Mouse (Mus musculus) erythroid progenitor cell, adult 5-6 weeks (primary cell): ENCODE results near the gene Ctdnep1. TPM values are rescaled to one million over a fixed set of nuclear protein-coding genes. Genes with fewer than 3 reads are reported as not detected.

ENCODE experiments used
- ATAC-seq: replicated peaks from 2 replicates; pipeline ENCODE4 v1.8.0; 2016; ENCODE audit warnings: moderate number of reproducible peaks, mild to moderate bottlenecking, moderate TSS enrichment, inconsistent platforms; ENCODE audit not compliant: poor library complexity, low FRiP score, severe bottlenecking
- total RNA-seq, 2 experiments: library from RNA; stranded (forward) in 1 of 2; stranded (reverse) in 1 of 2; fragments of 150-400 nt in 1 of 2; fragments of 186-747, 209-891 nt in 1 of 2; gene quantifications; 2 replicates each; pipeline versions ENCODE4 v1.2.3 to v1.2.4; 2015 to 2017; ENCODE audit warnings: low replicate concordance in 2 of 2

Gene Ctdnep1
- total RNA-seq, 2 experiments from 2014 or later = 20.9 to 83.4 TPM

DNA sequence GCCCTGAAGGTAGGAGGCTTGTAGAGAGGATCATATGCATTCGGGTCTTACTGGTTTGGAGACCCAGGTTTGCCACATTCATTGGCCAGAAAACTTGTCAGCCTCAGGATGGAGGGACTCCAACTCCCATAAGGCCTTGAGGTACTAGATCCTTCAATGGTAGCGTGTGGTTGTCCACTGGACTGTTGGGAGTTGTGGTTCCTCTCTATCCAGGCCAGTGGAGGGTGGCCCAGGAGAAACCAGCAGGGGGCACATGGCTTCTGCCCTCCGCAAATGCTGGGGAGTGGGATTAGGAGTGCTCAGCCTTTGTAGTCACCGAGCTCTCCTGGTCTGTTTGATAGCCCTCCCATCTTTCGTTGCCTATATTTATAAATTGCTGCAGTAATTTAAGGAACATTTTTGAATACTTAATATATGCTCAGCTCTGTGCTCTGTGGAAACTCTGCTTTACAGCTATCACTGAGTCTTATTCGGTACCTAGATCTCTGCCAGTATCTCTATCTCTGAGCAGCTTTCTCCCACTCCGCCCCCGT lies 39.8 kb downstream of the Ctdnep1 start:
- peak; percentile 79 for ATAC-seq

DNA sequence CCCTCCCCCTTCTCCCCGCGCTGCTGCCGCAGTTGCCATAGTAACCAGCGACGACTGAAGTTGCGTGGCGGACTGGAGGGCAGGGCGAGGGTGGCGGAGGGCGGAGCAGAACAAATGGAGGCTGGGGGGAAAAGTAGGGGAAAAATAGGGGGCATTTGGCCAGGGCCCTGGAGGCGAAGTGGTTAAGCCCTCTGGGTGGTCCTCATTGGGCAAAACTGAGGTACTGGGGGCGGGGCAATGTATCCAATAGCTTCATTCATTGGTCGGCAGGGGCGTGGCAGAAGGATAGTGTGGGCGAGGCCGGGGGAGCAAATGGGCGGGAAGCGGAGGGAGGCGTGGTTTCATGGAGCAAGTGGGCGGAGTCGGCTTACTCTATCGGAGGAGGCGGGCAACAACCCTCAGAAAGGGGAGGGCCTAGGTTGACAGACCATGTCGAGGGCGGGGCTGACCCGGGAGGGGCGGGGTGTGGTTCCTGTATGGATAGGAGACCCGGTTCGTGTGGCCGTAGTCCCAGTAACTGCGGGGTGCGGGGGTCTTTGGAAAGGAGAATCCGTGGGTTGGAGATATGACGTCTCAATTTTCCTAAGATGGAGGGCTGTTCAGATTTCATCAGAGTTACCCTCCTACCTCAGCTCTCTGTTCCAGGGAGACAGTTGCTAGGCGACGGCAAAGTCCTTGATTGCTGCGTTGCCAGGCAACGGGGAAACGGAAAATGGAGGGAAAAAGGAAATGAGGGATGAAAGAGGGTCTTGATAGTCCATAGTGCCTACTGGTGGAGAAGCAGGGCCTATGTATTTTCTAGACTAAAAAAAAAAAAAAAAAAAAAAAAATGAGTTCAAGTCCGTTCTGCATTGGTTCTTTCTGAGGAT lies 40.5 kb downstream of the Ctdnep1 start:
- ATAC-seq = peak; percentile 87

DNA sequence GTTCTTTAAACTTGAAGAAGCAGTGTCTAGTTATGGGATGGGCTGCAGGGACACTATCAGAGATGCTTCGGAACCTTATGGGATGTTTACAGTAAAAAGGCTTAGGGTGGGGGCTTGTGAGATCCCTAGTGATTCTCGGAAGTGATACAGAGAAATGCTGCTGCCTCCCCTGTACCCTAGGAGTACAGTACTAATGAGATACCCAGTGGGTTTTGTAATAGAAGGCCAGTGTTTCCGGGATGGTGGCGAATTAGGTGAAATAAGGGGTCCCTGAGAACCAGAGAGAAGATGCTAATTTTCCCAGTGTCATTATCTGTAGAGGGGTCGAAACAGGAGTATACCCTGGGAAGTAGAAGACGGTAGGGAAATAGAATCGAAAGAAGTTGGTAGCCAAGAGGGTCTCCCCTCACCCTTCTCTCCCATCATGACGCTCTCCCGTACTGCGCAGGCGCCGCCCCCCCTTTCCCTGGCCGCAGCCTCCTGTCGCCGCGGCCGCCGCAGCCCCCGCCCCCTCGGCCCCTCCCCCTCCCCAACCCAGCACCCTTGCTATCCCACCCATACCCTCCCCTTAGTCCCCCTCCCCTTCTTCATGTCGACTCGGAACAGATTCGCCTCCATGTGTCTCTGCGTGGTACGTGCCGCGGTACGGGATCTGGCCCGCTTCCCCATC lies 42.7 kb downstream of the Ctdnep1 start:
- ATAC-seq = no peak

DNA sequence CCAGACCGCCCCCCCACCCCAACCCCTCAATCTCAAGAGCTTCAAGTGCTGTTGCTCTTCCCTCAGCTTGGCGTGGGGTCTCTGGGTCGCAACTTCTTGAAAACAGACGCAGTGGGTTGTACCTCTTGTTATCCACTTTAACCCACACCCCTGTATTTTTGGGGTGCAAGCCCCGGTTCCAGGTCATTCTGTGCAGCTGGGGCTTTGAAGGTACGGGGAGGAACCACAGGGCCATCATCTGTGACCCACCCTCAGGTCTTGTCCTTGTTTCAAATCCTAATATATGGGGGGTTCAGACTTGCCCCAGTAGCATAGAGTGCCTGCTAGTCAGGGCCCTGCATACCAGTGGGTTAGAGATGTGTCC lies 43.2 kb downstream of the Ctdnep1 start:
- ATAC-seq = no peak

DNA sequence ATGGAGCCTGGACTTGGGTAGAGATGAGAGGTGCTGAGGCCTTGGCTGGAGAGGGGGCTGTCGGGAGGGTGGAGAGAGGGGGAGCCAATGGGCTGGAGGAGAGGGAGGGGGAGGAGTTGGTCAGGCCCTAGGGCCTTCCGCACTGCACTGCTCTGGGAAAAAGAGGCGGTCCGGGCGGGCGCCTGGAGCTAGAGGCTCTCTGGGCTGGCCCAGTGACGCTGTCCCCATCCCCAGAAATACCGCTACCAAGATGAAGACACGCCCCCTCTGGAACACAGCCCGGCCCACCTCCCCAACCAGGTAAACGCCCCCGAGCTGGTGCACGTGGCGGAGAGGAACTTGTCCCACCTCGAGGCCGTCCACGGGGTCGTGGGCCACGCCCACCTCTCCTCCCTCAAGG lies 45.7 kb downstream of the Ctdnep1 start:
- no peak for ATAC-seq

DNA sequence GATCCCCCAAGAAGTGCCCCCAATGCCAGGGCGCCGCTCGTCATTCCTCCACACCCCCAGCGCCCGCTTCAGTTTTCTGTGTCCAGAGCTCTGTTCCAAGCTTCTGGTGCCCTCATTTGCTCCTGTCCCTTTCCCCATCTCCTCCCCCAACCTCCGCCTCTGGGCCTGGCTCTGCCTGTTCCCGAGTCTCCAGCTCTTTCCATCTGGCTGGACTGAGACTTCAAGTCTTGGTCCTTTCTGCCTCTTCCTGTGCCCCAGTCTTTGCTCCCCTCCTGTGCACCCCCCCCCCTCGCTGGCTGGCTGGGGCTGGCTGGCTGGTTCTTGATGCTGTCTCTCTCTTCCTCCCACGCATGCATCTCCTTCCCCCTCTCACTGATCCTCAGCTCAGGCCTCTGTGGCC lies 46.4 kb downstream of the Ctdnep1 start:
- ATAC-seq = no peak

DNA sequence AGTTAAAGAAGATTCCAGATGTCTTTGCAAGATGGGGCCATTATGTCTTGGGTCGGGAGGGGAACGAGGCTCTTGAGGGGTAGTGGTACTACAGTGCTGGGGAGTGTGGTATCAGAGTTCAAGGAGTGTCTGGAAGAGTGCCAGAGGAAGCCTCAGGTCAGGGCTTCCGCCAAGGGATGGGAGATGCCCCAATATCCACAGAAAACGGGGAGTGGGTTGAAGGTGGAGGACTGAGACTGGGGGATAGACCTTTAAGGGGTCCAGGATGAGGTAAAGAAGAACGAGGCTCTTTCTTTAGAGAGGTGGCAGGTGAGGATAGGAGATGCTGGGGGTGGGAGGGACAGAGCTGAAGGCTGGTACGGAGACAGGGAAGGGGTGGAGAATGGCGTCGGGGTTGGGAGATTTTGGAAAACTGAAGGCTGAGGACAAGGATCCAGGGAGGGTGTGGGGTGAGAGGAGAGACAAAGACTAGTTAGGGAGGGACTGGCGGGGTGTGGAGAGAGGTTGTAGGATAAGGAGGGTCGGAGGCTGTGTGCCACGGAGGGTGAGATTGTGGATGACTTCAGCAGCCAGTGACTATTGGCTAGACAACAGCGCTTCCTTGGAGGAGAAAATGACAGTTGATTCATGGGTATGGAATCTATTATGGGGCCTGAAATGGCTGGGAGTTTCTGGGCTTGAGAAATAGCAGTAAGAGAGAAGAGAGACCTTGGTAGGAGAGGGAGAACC lies 47.6 kb downstream of the Ctdnep1 start:
- no peak for ATAC-seq

DNA sequence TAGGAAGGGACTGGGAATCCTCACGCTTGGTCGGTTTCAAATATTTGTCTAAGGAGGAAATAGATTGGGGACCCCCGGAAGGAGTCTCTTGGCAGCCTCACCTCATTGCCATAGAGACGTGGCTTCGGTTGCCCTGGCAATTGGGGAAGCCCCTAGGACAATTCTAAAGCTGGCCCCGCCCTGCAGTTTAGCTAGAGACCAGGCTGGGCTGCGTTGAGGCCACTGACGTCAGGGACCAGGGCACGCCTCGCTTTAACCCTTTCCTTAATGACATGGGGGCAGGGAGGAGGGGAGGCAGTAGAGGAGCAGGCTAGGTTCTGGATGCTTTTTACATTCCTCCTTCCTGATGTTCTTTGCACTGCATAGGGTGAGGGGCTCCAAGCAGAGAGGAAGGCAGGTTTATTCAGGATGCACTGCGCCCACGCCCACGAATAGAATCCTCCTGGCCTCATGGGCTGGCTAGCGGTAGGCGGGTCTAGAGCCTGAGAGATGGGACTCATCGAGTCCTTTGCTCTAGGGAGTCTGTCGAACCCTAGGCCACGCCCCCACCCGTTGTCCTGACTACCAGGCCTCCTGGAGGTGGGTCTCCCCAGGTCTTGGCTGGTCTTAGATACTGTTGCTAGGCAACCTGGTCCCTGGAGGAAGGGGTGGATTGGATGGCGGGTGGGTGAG lies 48.3 kb downstream of the Ctdnep1 start:
- ATAC-seq = no peak

DNA sequence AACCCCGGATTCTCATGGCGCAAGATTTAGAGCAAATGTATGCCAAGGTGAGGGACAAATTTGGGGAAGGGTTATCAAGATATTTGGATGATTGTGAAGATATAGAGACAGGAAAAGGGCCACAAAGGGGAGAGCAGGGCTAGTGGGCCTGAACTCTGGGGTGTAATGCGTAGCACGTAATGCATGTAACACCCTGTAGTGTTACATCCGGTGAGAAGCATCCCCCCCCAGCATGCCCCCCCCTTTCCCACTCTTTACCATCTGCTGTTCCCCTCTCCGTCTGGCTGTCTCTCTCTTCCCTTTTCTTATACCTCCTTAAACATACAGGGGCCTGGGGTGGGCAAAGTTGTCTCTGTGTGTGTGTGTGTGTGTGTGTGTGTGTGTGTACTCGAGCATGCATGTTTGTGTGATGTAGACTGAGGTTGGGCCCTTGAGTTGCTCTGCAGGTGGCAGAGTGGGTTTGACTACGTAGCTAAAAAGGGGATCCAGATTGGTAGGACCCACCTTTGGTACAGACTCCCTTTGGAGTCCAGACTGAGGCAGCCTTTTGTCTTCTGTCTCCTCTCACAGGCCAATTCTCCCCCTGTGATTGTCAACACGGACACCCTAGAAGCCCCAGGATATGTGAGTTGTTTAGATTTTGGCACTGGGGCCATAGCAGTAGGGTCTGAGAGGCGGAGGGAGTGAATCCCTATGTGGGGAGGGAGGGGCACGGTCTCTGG lies 49.0 kb downstream of the Ctdnep1 start:
- no peak for ATAC-seq

DNA sequence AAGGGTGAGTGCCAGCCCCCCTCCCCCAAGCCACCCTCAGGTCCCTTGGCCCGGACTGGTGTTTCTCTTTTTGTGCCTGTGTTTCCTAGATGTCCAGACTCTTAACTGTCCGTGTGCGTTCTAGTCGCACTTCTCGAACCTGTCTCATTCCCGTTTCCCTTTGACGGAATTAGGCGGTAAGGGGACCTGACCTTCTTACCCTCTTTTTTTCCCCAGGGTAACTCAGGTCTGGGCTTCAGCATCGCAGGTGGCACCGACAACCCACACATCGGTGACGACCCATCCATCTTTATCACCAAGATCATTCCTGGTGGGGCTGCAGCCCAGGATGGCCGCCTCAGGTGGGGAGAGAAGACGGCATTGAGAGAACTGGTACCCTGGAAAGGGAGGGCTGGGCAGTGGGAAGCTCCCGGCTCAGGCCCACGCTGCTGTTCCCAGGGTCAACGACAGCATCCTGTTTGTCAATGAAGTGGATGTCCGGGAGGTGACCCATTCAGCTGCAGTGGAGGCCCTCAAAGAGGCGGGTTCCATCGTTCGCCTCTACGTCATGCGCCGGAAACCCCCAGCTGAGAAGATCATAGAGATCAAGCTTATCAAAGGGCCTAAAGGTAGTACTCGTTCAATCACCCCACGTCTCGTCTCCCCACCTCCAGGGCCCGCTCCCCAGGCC lies 49.8 kb downstream of the Ctdnep1 start:
- ATAC-seq = no peak

DNA sequence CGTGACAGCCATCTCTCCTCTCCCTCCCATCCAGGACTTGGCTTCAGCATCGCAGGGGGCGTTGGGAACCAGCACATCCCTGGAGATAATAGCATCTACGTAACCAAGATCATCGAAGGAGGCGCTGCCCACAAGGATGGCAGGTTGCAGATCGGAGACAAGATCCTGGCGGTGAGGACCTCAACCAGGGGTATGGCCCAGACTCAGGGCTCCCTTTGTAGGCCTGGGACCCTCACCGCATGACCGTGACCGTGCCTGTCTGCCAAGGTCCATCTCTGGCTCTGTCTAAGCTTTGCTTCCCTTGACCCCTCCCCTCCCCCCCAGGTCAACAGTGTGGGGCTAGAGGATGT lies 50.3 kb downstream of the Ctdnep1 start:
- no peak for ATAC-seq

DNA sequence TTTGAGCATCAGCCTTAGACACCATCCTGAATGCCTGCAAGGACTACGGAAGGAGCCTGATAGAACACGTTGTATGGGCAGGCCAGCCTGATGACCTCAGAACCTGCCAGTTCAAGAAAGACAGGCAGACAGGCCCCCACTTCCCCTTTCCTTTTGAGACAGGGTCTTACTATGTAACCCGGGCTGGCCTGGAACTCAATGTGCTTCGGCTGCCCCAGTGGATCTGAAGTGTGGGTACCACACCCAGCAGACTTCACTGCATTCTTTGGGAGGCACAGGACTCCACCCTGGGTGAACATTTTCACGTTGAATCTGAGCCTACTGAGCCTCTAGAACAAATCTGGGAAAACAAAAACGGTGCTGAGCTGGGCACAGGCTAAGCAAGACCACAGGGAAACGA lies 57.2 kb downstream of the Ctdnep1 start:
- no peak for ATAC-seq

DNA sequence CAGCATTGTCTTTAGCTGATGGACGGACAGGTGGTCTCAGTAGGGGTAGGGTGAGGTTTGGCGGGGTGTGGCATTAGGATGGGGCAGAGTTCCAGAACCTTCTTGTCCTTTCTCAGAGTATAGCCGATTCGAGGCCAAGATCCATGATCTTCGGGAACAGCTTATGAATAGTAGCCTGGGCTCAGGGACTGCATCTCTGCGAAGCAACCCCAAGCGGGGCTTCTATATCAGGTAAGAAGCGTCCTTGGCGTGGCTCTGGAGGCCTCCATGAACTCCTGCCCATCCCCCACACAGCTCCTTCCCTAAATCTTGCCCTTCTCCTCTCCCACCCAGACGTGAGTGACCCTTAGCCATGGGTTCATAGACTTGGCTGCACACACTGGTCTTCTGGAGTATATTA lies 58.7 kb downstream of the Ctdnep1 start:
- ATAC-seq = no peak

DNA sequence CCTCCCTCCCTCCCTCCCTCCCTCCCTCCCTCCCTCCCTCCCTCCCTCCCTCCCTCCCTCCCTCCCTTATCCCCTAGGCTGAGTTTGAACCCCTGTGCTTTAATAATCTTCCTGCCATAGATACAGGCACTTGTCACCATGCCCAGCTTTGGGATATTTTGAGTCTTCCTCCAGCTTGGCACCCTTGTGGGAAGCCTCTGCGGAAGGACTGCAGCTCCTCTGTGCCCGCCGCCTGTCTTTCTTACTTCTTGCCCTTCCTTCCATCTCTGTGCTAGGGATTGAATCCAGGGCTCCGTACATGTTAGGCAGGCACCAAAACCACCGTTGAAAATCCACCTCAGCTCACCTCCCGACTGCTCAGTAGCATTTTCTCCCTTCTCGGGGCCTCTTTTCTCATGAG lies 59.2 kb downstream of the Ctdnep1 start:
- ATAC-seq = no peak

Other genes starting within 250 kb of the Ctdnep1 start
Only the 30 nearest of the 36 such genes appear.
- not detected in 2 replicates for gene Chrnb1, start 185.2 kb upstream of the Ctdnep1 start, total RNA-seq (2015; ENCODE audit: low replicate concordance)
- gene Chrnb1, start 185.2 kb upstream of the Ctdnep1 start, total RNA-seq (2017; ENCODE audit: low replicate concordance) = 0.77 TPM in 1 of 2 replicates, not detected in the other
- gene Fgf11, start 179.3 kb upstream of the Ctdnep1 start, total RNA-seq (2015; ENCODE audit: low replicate concordance) = not detected in 2 replicates
- gene Fgf11, start 179.3 kb upstream of the Ctdnep1 start, total RNA-seq (2017; ENCODE audit: low replicate concordance) = not detected in 2 replicates
- not detected in 2 replicates for gene Tmem102, start 175.5 kb upstream of the Ctdnep1 start, total RNA-seq (2015; ENCODE audit: low replicate concordance)
- not detected in 2 replicates for gene Tmem102, start 175.5 kb upstream of the Ctdnep1 start, total RNA-seq (2017; ENCODE audit: low replicate concordance)
- gene Gm39566, start 165.9 kb upstream of the Ctdnep1 start, total RNA-seq (2015; ENCODE audit: low replicate concordance) = not detected in 2 replicates
- gene Gm39566, start 165.9 kb upstream of the Ctdnep1 start, total RNA-seq (2017; ENCODE audit: low replicate concordance) = not detected in 2 replicates
- not detected in 2 replicates for gene Spem2, start 162.7 kb upstream of the Ctdnep1 start, total RNA-seq (2015; ENCODE audit: low replicate concordance)
- gene Spem2, start 162.7 kb upstream of the Ctdnep1 start, total RNA-seq (2017; ENCODE audit: low replicate concordance) = not detected in 2 replicates
- gene Spem1, start 159.0 kb upstream of the Ctdnep1 start, total RNA-seq (2015; ENCODE audit: low replicate concordance) = not detected in 2 replicates
- not detected in 2 replicates for gene Spem1, start 159.0 kb upstream of the Ctdnep1 start, total RNA-seq (2017; ENCODE audit: low replicate concordance)
- gene Nlgn2, start 143.4 kb upstream of the Ctdnep1 start, total RNA-seq (2015; ENCODE audit: low replicate concordance) = 0.72 and 0.84 TPM in 2 replicates
- gene Nlgn2, start 143.4 kb upstream of the Ctdnep1 start, total RNA-seq (2017; ENCODE audit: low replicate concordance) = 0.08 and 0.26 TPM in 2 replicates
- gene Tmem256, start 142.6 kb upstream of the Ctdnep1 start, total RNA-seq (2015; ENCODE audit: low replicate concordance) = 258 and 276 TPM in 2 replicates
- gene Tmem256, start 142.6 kb upstream of the Ctdnep1 start, total RNA-seq (2017; ENCODE audit: low replicate concordance) = 123 and 303 TPM in 2 replicates
- gene Plscr3, start 134.8 kb upstream of the Ctdnep1 start, total RNA-seq (2015; ENCODE audit: low replicate concordance) = 24.9 and 26.0 TPM in 2 replicates
- 15.1 and 27.7 TPM in 2 replicates for gene Plscr3, start 134.8 kb upstream of the Ctdnep1 start, total RNA-seq (2017; ENCODE audit: low replicate concordance)
- gene Tnk1, start 122.4 kb upstream of the Ctdnep1 start, total RNA-seq (2015; ENCODE audit: low replicate concordance) = 5.9 and 6.8 TPM in 2 replicates
- 7.3 and 8.1 TPM in 2 replicates for gene Tnk1, start 122.4 kb upstream of the Ctdnep1 start, total RNA-seq (2017; ENCODE audit: low replicate concordance)
- gene Tmem95, start 103.1 kb upstream of the Ctdnep1 start, total RNA-seq (2015; ENCODE audit: low replicate concordance) = not detected in 2 replicates
- gene Tmem95, start 103.1 kb upstream of the Ctdnep1 start, total RNA-seq (2017; ENCODE audit: low replicate concordance) = not detected in 2 replicates
- 0.72 and 0.84 TPM in 2 replicates for gene Kctd11, start 99.8 kb upstream of the Ctdnep1 start, total RNA-seq (2015; ENCODE audit: low replicate concordance)
- 0.13 TPM in 1 of 2 replicates, not detected in the other for gene Kctd11, start 99.8 kb upstream of the Ctdnep1 start, total RNA-seq (2017; ENCODE audit: low replicate concordance)
- gene Acap1, start 85.6 kb upstream of the Ctdnep1 start, total RNA-seq (2015; ENCODE audit: low replicate concordance) = 9.4 and 12.6 TPM in 2 replicates
- gene Acap1, start 85.6 kb upstream of the Ctdnep1 start, total RNA-seq (2017; ENCODE audit: low replicate concordance) = 8.5 and 11.6 TPM in 2 replicates
- 2.5 TPM in 1 of 2 replicates, not detected in the other for gene 2810408A11Rik, start 80.2 kb upstream of the Ctdnep1 start, total RNA-seq (2015; ENCODE audit: low replicate concordance)
- gene 2810408A11Rik, start 80.2 kb upstream of the Ctdnep1 start, total RNA-seq (2017; ENCODE audit: low replicate concordance) = 0.51 TPM in 1 of 2 replicates, not detected in the other
- gene Neurl4, start 80.1 kb upstream of the Ctdnep1 start, total RNA-seq (2015; ENCODE audit: low replicate concordance) = 8.6 and 8.8 TPM in 2 replicates
- gene Neurl4, start 80.1 kb upstream of the Ctdnep1 start, total RNA-seq (2017; ENCODE audit: low replicate concordance) = 23.2 and 59.7 TPM in 2 replicates
- gene Gps2, start 67.3 kb upstream of the Ctdnep1 start, total RNA-seq (2015; ENCODE audit: low replicate concordance) = 268 and 359 TPM in 2 replicates
- gene Gps2, start 67.3 kb upstream of the Ctdnep1 start, total RNA-seq (2017; ENCODE audit: low replicate concordance) = 130 and 161 TPM in 2 replicates
- gene Eif5a, start 59.2 kb upstream of the Ctdnep1 start, total RNA-seq (2015; ENCODE audit: low replicate concordance) = 394 and 471 TPM in 2 replicates
- gene Eif5a, start 59.2 kb upstream of the Ctdnep1 start, total RNA-seq (2017; ENCODE audit: low replicate concordance) = 246 and 254 TPM in 2 replicates
- gene Ybx2, start 45.4 kb upstream of the Ctdnep1 start, total RNA-seq (2015; ENCODE audit: low replicate concordance) = not detected in 2 replicates
- 3.9 TPM in 1 of 2 replicates, not detected in the other for gene Ybx2, start 45.4 kb upstream of the Ctdnep1 start, total RNA-seq (2017; ENCODE audit: low replicate concordance)
- gene Slc2a4, start 33.0 kb upstream of the Ctdnep1 start, total RNA-seq (2015; ENCODE audit: low replicate concordance) = 94.7 and 103 TPM in 2 replicates
- gene Slc2a4, start 33.0 kb upstream of the Ctdnep1 start, total RNA-seq (2017; ENCODE audit: low replicate concordance) = 246 and 613 TPM in 2 replicates
- not detected in 2 replicates for gene Cldn7, start 16.4 kb upstream of the Ctdnep1 start, total RNA-seq (2015; ENCODE audit: low replicate concordance)
- not detected in 2 replicates for gene Cldn7, start 16.4 kb upstream of the Ctdnep1 start, total RNA-seq (2017; ENCODE audit: low replicate concordance)
- gene Elp5, start 1.4 kb downstream of the Ctdnep1 start, total RNA-seq (2015; ENCODE audit: low replicate concordance) = 45.0 and 50.7 TPM in 2 replicates
- gene Elp5, start 1.4 kb downstream of the Ctdnep1 start, total RNA-seq (2017; ENCODE audit: low replicate concordance) = 25.3 and 45.8 TPM in 2 replicates
- gene Gabarap, start 10.0 kb downstream of the Ctdnep1 start, total RNA-seq (2015; ENCODE audit: low replicate concordance) = 393 and 394 TPM in 2 replicates
- gene Gabarap, start 10.0 kb downstream of the Ctdnep1 start, total RNA-seq (2017; ENCODE audit: low replicate concordance) = 161 and 239 TPM in 2 replicates
- gene Phf23, start 14.6 kb downstream of the Ctdnep1 start, total RNA-seq (2015; ENCODE audit: low replicate concordance) = 18.7 and 21.4 TPM in 2 replicates
- 22.2 and 25.4 TPM in 2 replicates for gene Phf23, start 14.6 kb downstream of the Ctdnep1 start, total RNA-seq (2017; ENCODE audit: low replicate concordance)
- 2.9 and 4.3 TPM in 2 replicates for gene Dvl2, start 19.4 kb downstream of the Ctdnep1 start, total RNA-seq (2015; ENCODE audit: low replicate concordance)
- gene Dvl2, start 19.4 kb downstream of the Ctdnep1 start, total RNA-seq (2017; ENCODE audit: low replicate concordance) = 0.30 and 2.4 TPM in 2 replicates
- 24.9 and 52.8 TPM in 2 replicates for gene Acadvl, start 34.3 kb downstream of the Ctdnep1 start, total RNA-seq (2015; ENCODE audit: low replicate concordance)
- 20.7 and 23.4 TPM in 2 replicates for gene Acadvl, start 34.3 kb downstream of the Ctdnep1 start, total RNA-seq (2017; ENCODE audit: low replicate concordance)
- gene Dlg4, start 35.8 kb downstream of the Ctdnep1 start, total RNA-seq (2015; ENCODE audit: low replicate concordance) = not detected in 2 replicates
- gene Dlg4, start 35.8 kb downstream of the Ctdnep1 start, total RNA-seq (2017; ENCODE audit: low replicate concordance) = 1.1 and 2.7 TPM in 2 replicates
- gene Asgr1, start 72.9 kb downstream of the Ctdnep1 start, total RNA-seq (2015; ENCODE audit: low replicate concordance) = not detected in 2 replicates
- not detected in 2 replicates for gene Asgr1, start 72.9 kb downstream of the Ctdnep1 start, total RNA-seq (2017; ENCODE audit: low replicate concordance)
- gene Asgr2, start 111.5 kb downstream of the Ctdnep1 start, total RNA-seq (2015; ENCODE audit: low replicate concordance) = not detected in 2 replicates
- not detected in 2 replicates for gene Asgr2, start 111.5 kb downstream of the Ctdnep1 start, total RNA-seq (2017; ENCODE audit: low replicate concordance)
- gene Mgl2, start 149.2 kb downstream of the Ctdnep1 start, total RNA-seq (2015; ENCODE audit: low replicate concordance) = 4.2 and 5.0 TPM in 2 replicates
- 8.0 and 12.5 TPM in 2 replicates for gene Mgl2, start 149.2 kb downstream of the Ctdnep1 start, total RNA-seq (2017; ENCODE audit: low replicate concordance)
- 1.3 and 11.2 TPM in 2 replicates for gene Clec10a, start 175.0 kb downstream of the Ctdnep1 start, total RNA-seq (2015; ENCODE audit: low replicate concordance)
- gene Clec10a, start 175.0 kb downstream of the Ctdnep1 start, total RNA-seq (2017; ENCODE audit: low replicate concordance) = 0.77 and 2.6 TPM in 2 replicates